Mouse (Mus musculus): Measurements from ENCODE around the gene Gpr31b. TPM values are rescaled to one million over a fixed set of nuclear protein-coding genes. Genes with fewer than 3 reads are reported as not detected.

Gpr31b gene
- total RNA-seq, 2 experiments from 2014 or later, result not detected

Other genes starting within 250 kb of the Gpr31b start
- gene Mas1, start 184.2 kb downstream of the Gpr31b start, total RNA-seq (2021), result under 1 TPM in 1 of 2 experiments, not detected in 1; 0.60 TPM
- under 1 TPM; 0.27 to 0.58 TPM for gene Mrgprh, start 176.3 kb downstream of the Gpr31b start, total RNA-seq (2021)
- 1 to 10 TPM; 2.2 to 2.8 TPM for gene Pnldc1, start 142.1 kb downstream of the Gpr31b start, total RNA-seq (2021)
- 100 to 1,000 TPM; 235 to 266 TPM for gene Tcp1, start 136.6 kb downstream of the Gpr31b start, total RNA-seq (2021)
- 100 to 1,000 TPM in 1 of 2 experiments, 10 to 100 TPM in 1; 87.0 to 122 TPM for gene Mrpl18, start 136.0 kb downstream of the Gpr31b start, total RNA-seq (2021)
- 10 to 100 TPM in 1 of 2 experiments, 1 to 10 TPM in 1; 9.1 to 18.7 TPM for gene Acat3, start 111.7 kb downstream of the Gpr31b start, total RNA-seq (2021)
- 100 to 1,000 TPM; 108 to 118 TPM for gene Acat2, start 91.5 kb downstream of the Gpr31b start, total RNA-seq (2021)
- 10 to 100 TPM; 55.3 to 74.7 TPM for gene Wtap, start 58.1 kb downstream of the Gpr31b start, total RNA-seq (2021)
- gene Sod2, start 45.5 kb downstream of the Gpr31b start, total RNA-seq (2021), result 100 to 1,000 TPM; 750 to 799 TPM
- under 1 TPM; 0.51 to 0.82 TPM for gene Tcp10b, start 8.8 kb upstream of the Gpr31b start, total RNA-seq (2021)
- gene Unc93a, start 79.5 kb upstream of the Gpr31b start, total RNA-seq (2021), result under 1 TPM; 0.27 to 0.39 TPM
- not detected for gene Smok2a, start 168.9 kb upstream of the Gpr31b start, total RNA-seq (2021)
- gene Smok2b, start 178.0 kb upstream of the Gpr31b start, total RNA-seq (2021), result not detected